27 mouse cellular contexts compared by ENCODE assay signal in the genomic region with DNA sequence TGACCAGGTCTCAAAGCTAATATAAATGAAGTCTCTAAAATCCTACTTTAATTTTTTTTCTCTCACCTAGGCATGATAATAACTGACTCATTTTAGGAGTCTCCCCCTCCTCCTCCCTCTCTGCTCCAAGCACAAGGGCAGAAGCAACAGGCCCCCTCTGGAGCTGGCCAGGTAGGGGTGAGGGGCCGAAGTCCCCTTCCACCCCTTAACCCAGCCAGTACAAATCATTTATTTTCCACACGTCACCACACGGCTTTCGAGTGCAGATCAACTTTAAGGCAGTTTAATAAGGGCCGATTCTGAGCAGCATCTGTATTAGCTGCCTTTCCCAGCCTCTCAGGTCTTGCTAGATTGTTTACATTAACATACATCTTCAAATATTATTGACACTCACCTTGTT.
DNase-seq lines count a peak whose midpoint lies in the region; ATAC-seq and TF ChIP-seq lines count a peak whose summit lies in the region.
"Had no signal": no experiment of that assay in that cellular context is flagged by ENCODE, and none has a peak within 500 bp of the region (broad histone marks: within the 10 kb centered on the region; RNA-seq: fewer than 3 reads in every experiment).

No protein-coding gene starts in this region.

- H3K9me3 ChIP-seq in hindbrain, embryonic 15.5 days, result no peaks in the 10 kb centered on the region
- no peaks in the 10 kb centered on the region for H3K9me3 ChIP-seq in hindbrain, embryonic 10.5 days
- H3K9me3 ChIP-seq in midbrain, embryonic 14.5 days (ENCODE audit: control insufficient read depth, low read length), result no peaks in the 10 kb centered on the region
- no peaks in the 10 kb centered on the region for H3K9me3 ChIP-seq in midbrain, embryonic 13.5 days
- no peaks in the 10 kb centered on the region for H3K9me3 ChIP-seq in embryonic facial prominence, embryonic 14.5 days (ENCODE audit: control insufficient read depth, low read length)
- no peaks in the 10 kb centered on the region for H3K9me3 ChIP-seq in limb, embryonic 14.5 days (ENCODE audit: control insufficient read depth, low read length)
- H3K9me3 ChIP-seq: forebrain, embryonic 15.5 days; heart, embryonic 12.5 days; intestine, embryonic 15.5 days; liver, embryonic 15.5 days had no signal

- H3K4me1 ChIP-seq in hindbrain, embryonic 15.5 days (replicated peaks), result peaks cover 31% of the 10 kb centered on the region
- H3K4me1 ChIP-seq in hindbrain, embryonic 10.5 days (replicated peaks), result peaks cover 52% of the 10 kb centered on the region
- H3K4me1 ChIP-seq in midbrain, embryonic 14.5 days (ENCODE audit: control insufficient read depth, insufficient read depth, low read length), result peaks cover 14% of the 10 kb centered on the region
- H3K4me1 ChIP-seq in midbrain, embryonic 13.5 days (replicated peaks), result peaks cover 37% of the 10 kb centered on the region
- H3K4me1 ChIP-seq in embryonic facial prominence, embryonic 14.5 days (ENCODE audit: control insufficient read depth, insufficient read depth, low read length), result peaks cover 40% of the 10 kb centered on the region
- H3K4me1 ChIP-seq in limb, embryonic 14.5 days (ENCODE audit: control insufficient read depth, insufficient read depth, low read length), result peaks cover 37% of the 10 kb centered on the region
- H3K4me1 ChIP-seq: liver, embryonic 15.5 days had no signal

- no peak for DNase-seq in hindbrain, embryonic 10.5 days (ENCODE audit: low spot score)
- DNase-seq in midbrain, embryonic 14.5 days, result no peak
- DNase-seq in embryonic facial prominence, embryonic 14.5 days (ENCODE audit: low spot score), result no peak
- DNase-seq in limb, embryonic 14.5 days (ENCODE audit: low spot score), result peak; percentile 48
- DNase-seq in right cerebral cortex, postnatal 36 days (ENCODE audit: low spot score in 2 of 2), result no peak
- DNase-seq in cerebellum, adult 11 months, result no peak
- DNase-seq: adrenal gland, postnatal 36 days; cerebellum, adult 18-20 months; cerebellum, postnatal 14 days; gastrocnemius, postnatal 10 days; heart, adult 11 months; heart, postnatal 10 days; kidney, adult 8-10 months; kidney, postnatal 10 days; liver; thymus, adult 2 months; thymus, postnatal 4 days had no signal

- 0 out of 2 replicates have a peak overlapping the region, but pooled peaks have one; percentile 53 for H3K27ac ChIP-seq in hindbrain, embryonic 15.5 days (replicated peaks)
- no peak overlapping the region for H3K27ac ChIP-seq in hindbrain, embryonic 10.5 days
- 0 out of 2 replicates have a peak overlapping the region, but pooled peaks have one; percentile 28 for H3K27ac ChIP-seq in midbrain, embryonic 14.5 days (replicated peaks; ENCODE audit: low read depth, low read length)
- no peak overlapping the region for H3K27ac ChIP-seq in midbrain, embryonic 13.5 days
- H3K27ac ChIP-seq in embryonic facial prominence, embryonic 14.5 days (replicated peaks; ENCODE audit: low read depth, low read length), result peak overlapping the region; percentile 67; the same call in 1 of the 2 replicates
- H3K27ac ChIP-seq in limb, embryonic 14.5 days (replicated peaks; ENCODE audit: low read depth, low read length), result peak overlapping the region; percentile 82
- H3K27ac ChIP-seq: forebrain, embryonic 15.5 days; intestine, embryonic 15.5 days; liver, embryonic 15.5 days; macrophage; stomach, postnatal 0 days had no signal

- 0 out of 2 replicates have a peak, but pooled peaks cover 2% of the 10 kb centered on the region for H3K27me3 ChIP-seq in hindbrain, embryonic 15.5 days
- H3K27me3 ChIP-seq in hindbrain, embryonic 10.5 days (ENCODE audit: insufficient read depth, poor library complexity, severe bottlenecking), result no peaks in the 10 kb centered on the region
- H3K27me3 ChIP-seq in midbrain, embryonic 14.5 days (ENCODE audit: control insufficient read depth, insufficient read depth, low read length), result no peaks in the 10 kb centered on the region
- no peaks in the 10 kb centered on the region; the same call in 1 of the 2 replicates for H3K27me3 ChIP-seq in midbrain, embryonic 13.5 days
- H3K27me3 ChIP-seq in embryonic facial prominence, embryonic 14.5 days (replicated peaks; ENCODE audit: control insufficient read depth, insufficient read depth, low read length), result no peaks in the 10 kb centered on the region; the same call in 1 of the 2 replicates
- no peaks in the 10 kb centered on the region for H3K27me3 ChIP-seq in limb, embryonic 14.5 days (ENCODE audit: control insufficient read depth, insufficient read depth, low read length)
- H3K27me3 ChIP-seq: heart, embryonic 12.5 days; intestine, embryonic 15.5 days had no signal

- WGBS in hindbrain, embryonic 15.5 days, result 41% methylated on average over 5 of the region's 5 CpGs
- WGBS in hindbrain, embryonic 10.5 days, result 70% methylated on average over 5 of the region's 5 CpGs
- 65% methylated on average over 5 of the region's 5 CpGs for WGBS in midbrain, embryonic 14.5 days
- WGBS in midbrain, embryonic 13.5 days, result 74% methylated on average over 5 of the region's 5 CpGs
- WGBS in embryonic facial prominence, embryonic 14.5 days, result 29% methylated on average over 5 of the region's 5 CpGs
- 5% methylated on average over 5 of the region's 5 CpGs for WGBS in limb, embryonic 14.5 days

- H3K36me3 ChIP-seq in hindbrain, embryonic 15.5 days, result no peaks in the 10 kb centered on the region
- no peaks in the 10 kb centered on the region for H3K36me3 ChIP-seq in hindbrain, embryonic 10.5 days
- H3K36me3 ChIP-seq in midbrain, embryonic 14.5 days (ENCODE audit: control insufficient read depth, insufficient read depth, low read length), result no peaks in the 10 kb centered on the region
- H3K36me3 ChIP-seq in midbrain, embryonic 13.5 days, result no peaks in the 10 kb centered on the region
- no peaks in the 10 kb centered on the region for H3K36me3 ChIP-seq in embryonic facial prominence, embryonic 14.5 days (ENCODE audit: control insufficient read depth, insufficient read depth, low read length)
- H3K36me3 ChIP-seq in limb, embryonic 14.5 days (ENCODE audit: control insufficient read depth, insufficient read depth, low read length), result no peaks in the 10 kb centered on the region
- H3K36me3 ChIP-seq: forebrain, embryonic 15.5 days; G1E; heart, embryonic 12.5 days; intestine, embryonic 15.5 days; liver, embryonic 15.5 days had no signal

- TF ChIP-seq POLR2A in limb, embryonic 14.5 days (IDR thresholded peaks at IDR 0.05; ENCODE audit: borderline replicate concordance, extremely low read depth, insufficient read depth, insufficient read length), result no peak

- H3K9ac ChIP-seq in hindbrain, embryonic 15.5 days, result no peak overlapping the region
- H3K9ac ChIP-seq in midbrain, embryonic 14.5 days (replicated peaks; ENCODE audit: low read length), result no peak overlapping the region
- no peak overlapping the region for H3K9ac ChIP-seq in midbrain, embryonic 13.5 days (replicated peaks)
- peak overlapping the region; percentile 23; the same call in 1 of the 2 replicates for H3K9ac ChIP-seq in embryonic facial prominence, embryonic 14.5 days (ENCODE audit: low read depth, low read length)
- H3K9ac ChIP-seq in limb, embryonic 14.5 days (ENCODE audit: low read depth, low read length, severe bottlenecking), result no peak overlapping the region
- H3K9ac ChIP-seq: forebrain, embryonic 15.5 days; heart, embryonic 12.5 days; intestine, embryonic 15.5 days; liver, embryonic 15.5 days had no signal

- 0 out of 2 replicates have a peak overlapping the region, but pooled peaks have one; percentile 9 for H3K4me2 ChIP-seq in hindbrain, embryonic 15.5 days
- H3K4me2 ChIP-seq in midbrain, embryonic 14.5 days (ENCODE audit: low read length), result no peak overlapping the region
- no peak overlapping the region for H3K4me2 ChIP-seq in midbrain, embryonic 13.5 days (replicated peaks)
- H3K4me2 ChIP-seq in embryonic facial prominence, embryonic 14.5 days (ENCODE audit: low read depth, low read length), result peak overlapping the region; percentile 27; the same call in 1 of the 2 replicates
- peak overlapping the region; percentile 20; the same call in 1 of the 2 replicates for H3K4me2 ChIP-seq in limb, embryonic 14.5 days (replicated peaks; ENCODE audit: low read depth, low read length, severe bottlenecking)
- H3K4me2 ChIP-seq: forebrain, embryonic 15.5 days; heart, embryonic 12.5 days; intestine, embryonic 15.5 days; liver, embryonic 15.5 days had no signal

- H3K4me3 ChIP-seq in hindbrain, embryonic 15.5 days, result no peak overlapping the region
- no peak overlapping the region for H3K4me3 ChIP-seq in hindbrain, embryonic 10.5 days
- no peak overlapping the region for H3K4me3 ChIP-seq in midbrain, embryonic 14.5 days (replicated peaks; ENCODE audit: low read depth, low read length)
- no peak overlapping the region for H3K4me3 ChIP-seq in midbrain, embryonic 13.5 days (replicated peaks)
- no peak overlapping the region for H3K4me3 ChIP-seq in embryonic facial prominence, embryonic 14.5 days (ENCODE audit: low read depth, low read length)
- no peak overlapping the region for H3K4me3 ChIP-seq in limb, embryonic 14.5 days (replicated peaks; ENCODE audit: low read length)
- H3K4me3 ChIP-seq: forebrain, embryonic 15.5 days; heart, embryonic 12.5 days; intestine, embryonic 15.5 days; liver, embryonic 15.5 days had no signal

- ATAC-seq in hindbrain, embryonic 15.5 days (ENCODE audit: low FRiP score, low read depth), result no peak
- no peak for ATAC-seq in midbrain, embryonic 14.5 days (ENCODE audit: low FRiP score, low TSS enrichment)
- ATAC-seq in midbrain, embryonic 13.5 days, result no peak
- ATAC-seq in embryonic facial prominence, embryonic 14.5 days (ENCODE audit: low read depth), result no peak
- ATAC-seq in limb, embryonic 14.5 days (ENCODE audit: low FRiP score, low read depth), result peak; percentile 34; the same call in 1 of the 2 replicates
- ATAC-seq: forebrain, embryonic 15.5 days; intestine, embryonic 15.5 days; Patski had no signal

Comparison
In these comparisons a context has a peak if more than half of its experiments do, and no peak if none do; other contexts are left out.
1. H3K27ac ChIP-seq: peak in hindbrain, embryonic 15.5 days (single experiment), midbrain, embryonic 14.5 days (single experiment), embryonic facial prominence, embryonic 14.5 days (single experiment) and limb, embryonic 14.5 days (single experiment); none in hindbrain, embryonic 10.5 days (single experiment) and midbrain, embryonic 13.5 days (single experiment).
2. H3K4me2 ChIP-seq: peak in hindbrain, embryonic 15.5 days (single experiment), embryonic facial prominence, embryonic 14.5 days (single experiment) and limb, embryonic 14.5 days (single experiment); none in midbrain, embryonic 14.5 days (single experiment) and midbrain, embryonic 13.5 days (single experiment).